Mouse (Mus musculus) MEL (cell line): Measurements from ENCODE around the gene Cemip2. TPM values are rescaled to one million over a fixed set of nuclear protein-coding genes. Genes with fewer than 3 reads are reported as not detected.

Experiments used
- DNase-seq: peaks from one replicate; pipeline ENCODE4 v3.0.0; 2011; ENCODE audit warnings: low read depth, low spot score
- H3K27ac ChIP-seq: 2 replicates; pipeline ENCODE4 v1.5.1; 2012; ENCODE audit warnings: low read depth, mild to moderate bottlenecking, control low read depth, low read length, moderate library complexity; ENCODE audit not compliant: control insufficient read depth
- H3K27me3 ChIP-seq, 2 experiments: fragments of 150-350 bp in 1 of 2; sonication (generic) in 1 of 2; 2 replicates each; pipeline ENCODE4 v1.6.1; 2012; ENCODE audit warnings: low read length in 2 of 2, mild to moderate bottlenecking in 2 of 2, improper control_type of control experiment in 1 of 2, moderate library complexity in 1 of 2; ENCODE audit not compliant: insufficient read depth in 2 of 2, control insufficient read depth in 1 of 2
- H3K36me3 ChIP-seq, 2 experiments: 2 replicates each; pipeline ENCODE4 v1.6.1; 2012 to 2014; ENCODE audit warnings: low read length in 2 of 2, improper control_type of control experiment in 1 of 2, inconsistent platforms in 1 of 2, mild to moderate bottlenecking in 1 of 2; ENCODE audit not compliant: insufficient read depth in 2 of 2, control insufficient read depth in 1 of 2
- H3K4me1 ChIP-seq, 2 experiments: fragments of 150-350 bp in 1 of 2; sonication (generic) in 1 of 2; 2 replicates each; pipeline ENCODE4 v1.6.1; 2012; ENCODE audit warnings: low read length in 2 of 2, improper control_type of control experiment in 1 of 2, mild to moderate bottlenecking in 1 of 2; ENCODE audit not compliant: insufficient read depth in 2 of 2, control insufficient read depth in 1 of 2
- H3K4me3 ChIP-seq, 2 experiments: fragments of 150-350 bp in 1 of 2; sonication (generic) in 1 of 2; 2 replicates each; pipeline ENCODE4 v1.5.1; 2012; ENCODE audit warnings: low read depth in 2 of 2, low read length in 2 of 2, mild to moderate bottlenecking in 2 of 2, moderate library complexity in 2 of 2, control low read depth in 1 of 2, improper control_type of control experiment in 1 of 2; ENCODE audit not compliant: control insufficient read depth in 1 of 2, insufficient read depth in 1 of 2
- H3K79me2 ChIP-seq: 2 replicates; pipeline ENCODE4 v1.6.1; 2012; ENCODE audit warnings: mild to moderate bottlenecking, low read length, moderate library complexity; ENCODE audit not compliant: control insufficient read depth, poor library complexity, insufficient read depth
- H3K9ac ChIP-seq: 2 replicates; pipeline ENCODE4 v1.6.1; 2012; ENCODE audit warnings: low read depth, mild to moderate bottlenecking, control low read depth, low read length, moderate library complexity; ENCODE audit not compliant: control insufficient read depth, poor library complexity, severe bottlenecking
- H3K9me3 ChIP-seq: fragments of 150-350 bp; sonication (generic); replicated peaks from 2 replicates; pipeline ENCODE4 v1.6.1; 2012; ENCODE audit warnings: mild to moderate bottlenecking, low read length, improper control_type of control experiment, moderate library complexity; ENCODE audit not compliant: insufficient read depth
- CHD1 ChIP-seq: IDR thresholded peaks from 2 replicates; pipeline ENCODE4 v1.6.1; 2012; ENCODE audit warnings: low read depth, mild to moderate bottlenecking, inconsistent platforms, low read length, improper control_type of control experiment
- CHD2 ChIP-seq: IDR thresholded peaks from 2 replicates; pipeline ENCODE4 v1.6.1; 2011; ENCODE audit warnings: low read length, improper control_type of control experiment
- CTCF ChIP-seq, 3 experiments: IDR thresholded peaks in 2 of 3; conservative IDR thresholded peaks in 1 of 3; 2 replicates each; pipeline ENCODE4 v1.5.1; 2011 to 2012; ENCODE audit warnings: low read length in 3 of 3, low read depth in 2 of 3, mild to moderate bottlenecking in 2 of 3, improper control_type of control experiment in 1 of 3, inconsistent platforms in 1 of 3, mixed read lengths in 1 of 3, moderate library complexity in 1 of 3; ENCODE audit not compliant: control insufficient read depth in 1 of 3, insufficient read depth in 1 of 3, poor library complexity in 1 of 3, severe bottlenecking in 1 of 3
- E2F4 ChIP-seq: IDR thresholded peaks from 2 replicates; pipeline ENCODE4 v1.6.1; 2011; ENCODE audit warnings: low read depth, low read length, improper control_type of control experiment, borderline replicate concordance
- HCFC1 ChIP-seq: IDR thresholded peaks from 2 replicates; pipeline ENCODE4 v1.6.1; 2012; ENCODE audit warnings: low read depth, mild to moderate bottlenecking, inconsistent platforms, low read length, improper control_type of control experiment, moderate library complexity
- MEF2A ChIP-seq: IDR thresholded peaks from 2 replicates; pipeline ENCODE4 v1.6.1; 2014; ENCODE audit warnings: low read depth, mild to moderate bottlenecking, inconsistent platforms, low read length, improper control_type of control experiment; ENCODE audit not compliant: poor library complexity, insufficient replicate concordance, severe bottlenecking; ENCODE audit errors: extremely low read depth
- MXI1 ChIP-seq: IDR thresholded peaks from 2 replicates; pipeline ENCODE4 v1.6.1; 2011; ENCODE audit warnings: mild to moderate bottlenecking, low read depth, low read length, improper control_type of control experiment
- RAD21 ChIP-seq: IDR thresholded peaks from 2 replicates; pipeline ENCODE4 v1.6.1; 2011; ENCODE audit warnings: mild to moderate bottlenecking, low read depth, low read length, improper control_type of control experiment
- SMC3 ChIP-seq: IDR thresholded peaks from 2 replicates; pipeline ENCODE4 v1.6.1; 2011; ENCODE audit warnings: low read depth, low read length, improper control_type of control experiment
- TAL1 ChIP-seq: IDR thresholded peaks from 2 replicates; pipeline ENCODE4 v1.6.1; 2012; ENCODE audit warnings: mild to moderate bottlenecking, inconsistent platforms, low read length, moderate library complexity, mixed read lengths
- TBP ChIP-seq: IDR thresholded peaks from 2 replicates; pipeline ENCODE4 v1.8.0; 2011; ENCODE audit warnings: low read depth, low read length, improper control_type of control experiment
- ZC3H11A ChIP-seq: IDR thresholded peaks from 2 replicates; pipeline ENCODE4 v1.6.1; 2012; ENCODE audit warnings: low read depth, mild to moderate bottlenecking, inconsistent platforms, low read length, improper control_type of control experiment
- ZMIZ1 ChIP-seq: IDR thresholded peaks from 2 replicates; pipeline ENCODE4 v1.6.1; 2012; ENCODE audit warnings: low read depth, mild to moderate bottlenecking, inconsistent platforms, low read length, improper control_type of control experiment, moderate library complexity
- ZNF384 ChIP-seq: IDR thresholded peaks from 2 replicates; pipeline ENCODE4 v1.6.1; 2012; ENCODE audit warnings: low read depth, mild to moderate bottlenecking, inconsistent platforms, low read length, improper control_type of control experiment
- polyA plus RNA-seq, 2 experiments: library from polyadenylated mRNA; stranded (reverse) in 1 of 2; unstranded in 1 of 2; fragments of >175 nt in 1 of 2; fragments of >200 nt in 1 of 2; gene quantifications; 2 replicates each; pipeline versions ENCODE4 v1.2.1 to v1.2.4; 2012; ENCODE audit warnings: low replicate concordance in 2 of 2, low read depth in 1 of 2; ENCODE audit not compliant: insufficient read length in 2 of 2, insufficient read depth in 1 of 2, missing spikeins in 1 of 2
- total RNA-seq: library from RNA; depleted of rRNA; stranded (reverse); fragments of 300-350 nt; gene quantifications from 2 replicates; pipeline ENCODE4 v1.2.3, GENCODE M21; 2012

Cemip2 gene
- total and polyA plus RNA-seq, 3 experiments, result 5.0 to 5.9 TPM; not detected in 1

DNA sequence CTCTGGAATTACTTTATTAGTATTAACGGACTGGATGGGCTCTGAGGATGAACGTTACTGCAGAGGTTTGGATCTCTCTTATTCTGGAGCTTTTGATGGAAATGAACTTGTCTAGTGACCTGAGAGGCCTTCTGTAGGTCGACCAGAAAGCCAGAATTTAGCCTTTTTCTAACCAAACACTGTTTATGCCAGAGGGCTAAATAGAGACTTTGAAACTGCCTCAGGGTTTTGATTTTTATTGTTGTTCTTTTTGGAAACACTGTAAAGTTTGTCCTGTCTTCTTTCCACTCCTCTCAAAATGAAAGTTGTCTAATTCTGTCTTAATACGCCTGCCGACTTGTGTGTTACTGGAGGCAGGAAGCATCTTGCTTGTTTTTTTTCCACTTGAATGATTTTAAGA is 46.0 kb downstream of the Cemip2 start:
- Histone ChIP-seq H3K79me2 (no peaks in the 10 kb centered on the region), H3K4me3 (no peak overlapping the region), H3K27ac (no peak overlapping the region), H3K36me3 (no peaks in the 10 kb centered on the region), H3K9ac (no peak overlapping the region), H3K9me3 (no peaks in the 10 kb centered on the region), H3K27me3 (no peaks in the 10 kb centered on the region), H3K4me1 (no peaks in the 10 kb centered on the region)
- no peak for DNase-seq
- TF ChIP-seq CHD2 (no peak), HCFC1 (no peak), E2F4 (no peak)

- Histone ChIP-seq H3K27ac (no peak overlapping the region), H3K4me3 (no peak overlapping the region), H3K27me3 (no peaks in the 10 kb centered on the region), H3K9me3 (no peaks in the 10 kb centered on the region), H3K79me2 (no peaks in the 10 kb centered on the region), H3K9ac (no peak overlapping the region), H3K36me3 (no peaks in the 10 kb centered on the region), H3K4me1 (no peaks in the 10 kb centered on the region)
- DNase-seq, result peak; percentile 11
- peak; percentile 93 for TF ChIP-seq ZNF384
- TF ChIP-seq ZC3H11A, result peak; percentile 47
- no peak for TF ChIP-seq HCFC1
- peak; percentile 61 for TF ChIP-seq SMC3
- peak; percentile 57 for TF ChIP-seq RAD21
- peak in 1 of 3 experiments; percentile 49; a peak in 2 of 6 replicates for TF ChIP-seq CTCF (IDR thresholded peaks at IDR 0.05 in 2 of 3, conservative IDR thresholded peaks at IDR 0.05 in 1 of 3; ENCODE audit: control insufficient read depth in 1 of 3, insufficient read depth in 1 of 3, low read depth in 2 of 3, low read length in 3 of 3, poor library complexity in 1 of 3, severe bottlenecking in 1 of 3)
- TF ChIP-seq TAL1, result no peak
These were observed 47.2 kb downstream of the Cemip2 start for GRCm38 (mm10) chr19:21825128-21825885.

DNA sequence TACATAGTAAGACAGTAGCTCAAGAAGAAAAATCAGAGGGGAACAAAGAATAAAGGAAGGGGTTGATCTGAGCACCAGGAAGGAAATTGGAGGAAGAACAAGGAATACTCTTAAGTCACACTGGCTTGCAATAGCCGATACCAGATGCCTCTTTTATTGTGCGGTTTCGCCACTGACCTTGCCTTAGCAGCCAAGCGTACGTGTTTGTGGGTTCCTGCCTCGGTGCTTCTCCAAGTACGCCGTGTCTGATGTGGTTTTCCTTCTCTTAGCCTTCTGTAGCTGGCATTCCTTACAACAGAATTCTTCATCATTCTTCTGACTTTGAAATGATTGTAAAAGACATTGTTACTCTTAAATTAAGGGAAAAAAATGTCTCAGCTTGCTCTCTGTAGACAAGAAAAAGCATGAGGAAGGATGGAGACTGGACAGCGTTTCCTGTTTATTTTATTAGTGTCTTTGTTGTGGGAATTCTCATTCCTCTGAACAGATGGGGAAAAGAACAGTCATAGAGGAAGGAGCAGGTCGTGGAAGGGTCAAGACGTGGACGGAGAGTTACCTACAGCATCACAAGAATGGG is 55.4 kb downstream of the Cemip2 start:
- Histone ChIP-seq H3K9me3 (no peaks in the 10 kb centered on the region), H3K9ac (no peak overlapping the region), H3K4me1 (no peaks in the 10 kb centered on the region), H3K27me3 (no peaks in the 10 kb centered on the region), H3K4me3 (no peak overlapping the region), H3K27ac (no peak overlapping the region), H3K36me3 (no peaks in the 10 kb centered on the region), H3K79me2 (no peaks in the 10 kb centered on the region)
- DNase-seq, result no peak
- TF ChIP-seq E2F4 (no peak), MXI1 (no peak), CTCF (IDR thresholded peaks at IDR 0.05 in 2 of 3, conservative IDR thresholded peaks at IDR 0.05 in 1 of 3; ENCODE audit: control insufficient read depth in 1 of 3, insufficient read depth in 1 of 3, low read depth in 2 of 3, low read length in 3 of 3, poor library complexity in 1 of 3, severe bottlenecking in 1 of 3) (no peak), ZMIZ1 (no peak), CHD1 (no peak), TBP (no peak), TAL1 (no peak), RAD21 (no peak), MEF2A (no peak)
